14 mouse cellular contexts compared by ENCODE assay signal in genomic region chr8:84127202-84127901, GRCm38 (mm10). TPM values are rescaled to one million over a fixed set of nuclear protein-coding genes. Genes with fewer than 3 reads are reported as not detected.
DNase-seq lines count a peak whose midpoint lies in the region; ATAC-seq and TF ChIP-seq lines count a peak whose summit lies in the region.
"Had no signal": no experiment of that assay in that cellular context is flagged by ENCODE, and none has a peak within 500 bp of the region (broad histone marks: within the 10 kb centered on the region; RNA-seq: fewer than 3 reads in every experiment).

No protein-coding gene starts in this region.

- no peaks in the 10 kb centered on the region for H3K27me3 ChIP-seq in heart, embryonic 16.5 days (ENCODE audit: control insufficient read depth, insufficient read depth, low read length)
- H3K27me3 ChIP-seq in heart, adult 2 months (ENCODE audit: control insufficient read depth, insufficient read depth, low read length): no peaks in the 10 kb centered on the region
- H3K27me3 ChIP-seq in megakaryocyte, embryonic 14.5 days (replicated peaks): peaks cover 40% of the 10 kb centered on the region

- no peaks in the 10 kb centered on the region for H3K9me3 ChIP-seq in heart, embryonic 16.5 days (replicated peaks; ENCODE audit: control insufficient read depth, low read length)
- H3K9me3 ChIP-seq in megakaryocyte, embryonic 14.5 days: no peaks in the 10 kb centered on the region
- H3K9me3 ChIP-seq: G1E had no signal

- no peak for TF ChIP-seq EP300 in heart, adult 2 months (IDR thresholded peaks at IDR 0.05; ENCODE audit: insufficient read depth, low read depth, low read length)

- H3K9ac ChIP-seq in heart, embryonic 16.5 days (ENCODE audit: low read length): no peak overlapping the region
- no peak overlapping the region for H3K9ac ChIP-seq in heart, adult 2 months (ENCODE audit: low read depth, low read length)

- H3K4me2 ChIP-seq in heart, embryonic 16.5 days (ENCODE audit: low read depth, low read length): no peak overlapping the region

- no peaks in the 10 kb centered on the region for H3K79me2 ChIP-seq in heart, adult 2 months (replicated peaks; ENCODE audit: control insufficient read depth, insufficient read depth, low read length)

- intact Hi-C loops in heart, adult 2 months (cut with DNase I): no loop called here

- H3K27ac ChIP-seq in heart, embryonic 16.5 days (ENCODE audit: low read length): no peak overlapping the region
- no peak overlapping the region for H3K27ac ChIP-seq in heart, adult 2 months

- peak; percentile 29; the same call in 1 of the 2 replicates for ATAC-seq in heart, embryonic 16.5 days (replicated peaks; ENCODE audit: extremely low read depth, insufficient read depth, low FRiP score)
- peak; percentile 73 for ATAC-seq in common myeloid progenitor, adult 5-6 weeks (replicated peaks; ENCODE audit: low read depth, poor library complexity, severe bottlenecking)
- no peak for ATAC-seq in frontal cortex, adult (ENCODE audit: low TSS enrichment)
- ATAC-seq: midbrain, embryonic 16.5 days had no signal

- no peaks in the 10 kb centered on the region for H3K4me1 ChIP-seq in heart, embryonic 16.5 days (ENCODE audit: control insufficient read depth, insufficient read depth, low read length)
- H3K4me1 ChIP-seq in heart, adult 2 months (ENCODE audit: control insufficient read depth, insufficient read depth, low read length): no peaks in the 10 kb centered on the region
- H3K4me1 ChIP-seq in megakaryocyte, embryonic 14.5 days: peaks cover 36% of the 10 kb centered on the region

- no peak overlapping the region for H3K4me3 ChIP-seq in heart, embryonic 16.5 days (ENCODE audit: low read length)
- no peak overlapping the region for H3K4me3 ChIP-seq in heart, adult 2 months
- peak overlapping the region; percentile 35 for H3K4me3 ChIP-seq in megakaryocyte, embryonic 14.5 days (replicated peaks)

- TF ChIP-seq CTCF in heart, adult 2 months (IDR thresholded peaks at IDR 0.05): no peak

- H3K36me3 ChIP-seq in heart, embryonic 16.5 days (ENCODE audit: control insufficient read depth, insufficient read depth): no peaks in the 10 kb centered on the region
- no peaks in the 10 kb centered on the region for H3K36me3 ChIP-seq in heart, adult 2 months (ENCODE audit: control insufficient read depth, insufficient read depth, low read length)
- H3K36me3 ChIP-seq in megakaryocyte, embryonic 14.5 days (replicated peaks; ENCODE audit: low read length): peaks cover 20% of the 10 kb centered on the region

- no peak for TF ChIP-seq POLR2A in heart, adult 2 months (IDR thresholded peaks at IDR 0.05; ENCODE audit: insufficient read depth, low read depth, low read length)

- no peak for DNase-seq in heart, adult 2 months
- DNase-seq in 3134 (ENCODE audit: extremely low read depth, insufficient read length, low spot score): peak; percentile 68
- DNase-seq in c-Kit-positive CD71-positive TER-119-positive erythroid progenitor cells, embryonic 14.5 days (ENCODE audit: low spot score): no peak
- DNase-seq in layer of hippocampus, adult 9-10 months (ENCODE audit: low spot score): no peak
- DNase-seq: adrenal gland, postnatal 10 days; cerebellum, postnatal 14 days had no signal

- WGBS in heart, embryonic 16.5 days: 52% methylated on average over 16 of the region's 17 CpGs
- WGBS in heart, adult 2 months: 58% methylated on average over 17 of the region's 17 CpGs

RNA-seq across cellular contexts. Expression of gene Podnl1, which starts 1.6 kb away (rescaled TPM):
- 0.17 and 0.37 TPM in 2 replicates for polyA plus RNA-seq in heart, embryonic 16.5 days (2015; fragmentation: Nextera tagmentation; extraction: Ambion mirVana)
- not detected for total RNA-seq in heart, adult 2 months (2021)
- 0.20 and 0.23 TPM in 2 replicates for polyA plus RNA-seq in heart, adult 2 months (2012; rRNA removed)
- not detected in 2 replicates for total RNA-seq in common myeloid progenitor, adult 5-6 weeks (2017)
- 0.75 TPM in 1 of 2 replicates, not detected in the other for polyA plus RNA-seq in megakaryocyte, embryonic 14.5 days (2012; ENCODE audit: insufficient read depth, low replicate concordance)
- total RNA-seq: G1E; gastrocnemius, adult 18-20 months; left cerebral cortex, postnatal 14 days had no signal

RNA-seq across cellular contexts. Expression of gene Cc2d1a, which starts 20.4 kb away (rescaled TPM):
- 14.8 and 15.4 TPM in 2 replicates for polyA plus RNA-seq in heart, embryonic 16.5 days (2015; fragmentation: Nextera tagmentation; extraction: Ambion mirVana)
- 10 to 100 TPM; 10.6 to 11.9 TPM for total RNA-seq in heart, adult 2 months (2021)
- 10.2 and 11.2 TPM in 2 replicates for polyA plus RNA-seq in heart, adult 2 months (2012; rRNA removed)
- 3.9 and 6.2 TPM in 2 replicates for total RNA-seq in common myeloid progenitor, adult 5-6 weeks (2017)
- 28.0 and 32.7 TPM in 2 replicates for polyA plus RNA-seq in megakaryocyte, embryonic 14.5 days (2012; ENCODE audit: insufficient read depth, low replicate concordance)

RNA-seq across cellular contexts. Expression of gene 4930432K21Rik, which starts 20.5 kb away (rescaled TPM):
- 1.2 and 1.3 TPM in 2 replicates for polyA plus RNA-seq in heart, embryonic 16.5 days (2015; fragmentation: Nextera tagmentation; extraction: Ambion mirVana)
- under 1 TPM; 0.26 to 0.30 TPM for total RNA-seq in heart, adult 2 months (2021)
- 0.29 and 0.55 TPM in 2 replicates for polyA plus RNA-seq in heart, adult 2 months (2012; rRNA removed)
- 1.3 and 1.7 TPM in 2 replicates for total RNA-seq in common myeloid progenitor, adult 5-6 weeks (2017)
- polyA plus RNA-seq in megakaryocyte, embryonic 14.5 days (2012; ENCODE audit: insufficient read depth, low replicate concordance): 0.72 TPM in 1 of 2 replicates, not detected in the other

RNA-seq across cellular contexts. Expression of gene Dcaf15, which starts 22.8 kb away (rescaled TPM):
- 5.4 and 6.0 TPM in 2 replicates for polyA plus RNA-seq in heart, embryonic 16.5 days (2015; fragmentation: Nextera tagmentation; extraction: Ambion mirVana)
- 1 to 10 TPM; 5.9 to 7.6 TPM for total RNA-seq in heart, adult 2 months (2021)
- 17.0 and 18.4 TPM in 2 replicates for polyA plus RNA-seq in heart, adult 2 months (2012; rRNA removed)
- 10.2 and 18.9 TPM in 2 replicates for total RNA-seq in common myeloid progenitor, adult 5-6 weeks (2017)
- polyA plus RNA-seq in megakaryocyte, embryonic 14.5 days (2012; ENCODE audit: insufficient read depth, low replicate concordance): 28.7 and 79.3 TPM in 2 replicates

RNA-seq across cellular contexts. Expression of gene Nanos3, which starts 57.7 kb away (rescaled TPM):
- 1.5 and 1.6 TPM in 2 replicates for polyA plus RNA-seq in heart, embryonic 16.5 days (2015; fragmentation: Nextera tagmentation; extraction: Ambion mirVana)
- total RNA-seq in heart, adult 2 months (2021): 1 to 10 TPM in 1 of 2 experiments, not detected in 1; 1.9 TPM
- polyA plus RNA-seq in heart, adult 2 months (2012; rRNA removed): 0.61 TPM in 1 of 2 replicates, not detected in the other
- not detected in 2 replicates for total RNA-seq in common myeloid progenitor, adult 5-6 weeks (2017)
- polyA plus RNA-seq in megakaryocyte, embryonic 14.5 days (2012; ENCODE audit: insufficient read depth, low replicate concordance): 0.87 TPM in 1 of 2 replicates, not detected in the other
- total RNA-seq: G1E had no signal
- polyA plus RNA-seq: G1E had no signal
